Mouse (Mus musculus) CH12.LX (cell line): Measurements from ENCODE around the gene Atp6v1g2. TPM values are rescaled to one million over a fixed set of nuclear protein-coding genes. Genes with fewer than 3 reads are reported as not detected.

Source experiments
- DNase-seq: peaks from one replicate; pipeline ENCODE4 v3.0.0-alpha.2; 2013; ENCODE audit errors: extremely low read depth
- H3K27ac ChIP-seq: 2 replicates; pipeline ENCODE4 v1.5.1; 2012; ENCODE audit warnings: low read depth, mild to moderate bottlenecking, control low read depth, moderate library complexity; ENCODE audit not compliant: insufficient read depth
- H3K27me3 ChIP-seq: replicated peaks from 2 replicates; pipeline ENCODE3; 2012; ENCODE audit warnings: inconsistent platforms
- H3K36me3 ChIP-seq, 2 experiments: replicated peaks in 1 of 2; 2 replicates each; pipeline versions ENCODE3 to v1.6.1; 2012; ENCODE audit warnings: inconsistent platforms in 1 of 2, low read length in 1 of 2, mild to moderate bottlenecking in 1 of 2, mixed read lengths in 1 of 2, moderate library complexity in 1 of 2; ENCODE audit not compliant: control insufficient read depth in 1 of 2, insufficient read depth in 1 of 2
- H3K4me1 ChIP-seq, 2 experiments: 2 replicates each; pipeline ENCODE4 v1.6.1; 2012; ENCODE audit warnings: inconsistent platforms in 1 of 2, moderate library complexity in 1 of 2; ENCODE audit not compliant: insufficient read depth in 2 of 2, control insufficient read depth in 1 of 2
- H3K4me2 ChIP-seq: 2 replicates; pipeline ENCODE4 v1.6.1; 2012; ENCODE audit warnings: low read depth, mild to moderate bottlenecking, control low read depth; ENCODE audit not compliant: poor library complexity, insufficient read depth, severe bottlenecking
- H3K4me3 ChIP-seq, 3 experiments: fragments of 150-350 bp in 1 of 3; sonication (generic) in 1 of 3; replicated peaks in 1 of 3; 2 replicates each; pipeline versions ENCODE3 to v1.5.1; 2011 to 2012; ENCODE audit warnings: low read depth in 2 of 3, low read length in 2 of 3, mild to moderate bottlenecking in 2 of 3, moderate library complexity in 2 of 3, control low read depth in 1 of 3, improper control_type of control experiment in 1 of 3, inconsistent platforms in 1 of 3, mixed read lengths in 1 of 3; ENCODE audit not compliant: poor library complexity in 1 of 3
- H3K79me2 ChIP-seq: replicated peaks from 2 replicates; pipeline ENCODE4 v1.6.1; 2012; ENCODE audit warnings: mild to moderate bottlenecking, moderate library complexity; ENCODE audit not compliant: control insufficient read depth, poor library complexity, insufficient read depth, severe bottlenecking; ENCODE audit errors: extremely low read depth
- H3K9ac ChIP-seq: 2 replicates; pipeline ENCODE4 v1.6.1; 2012; ENCODE audit warnings: low read depth, mild to moderate bottlenecking, control low read depth, moderate library complexity; ENCODE audit not compliant: insufficient read depth
- H3K9me3 ChIP-seq: replicated peaks from 2 replicates; pipeline ENCODE3; 2012; ENCODE audit warnings: low read length, inconsistent platforms, mixed read lengths
- BHLHE40 ChIP-seq: IDR thresholded peaks from 2 replicates; pipeline ENCODE4 v1.6.1; 2011; ENCODE audit warnings: mild to moderate bottlenecking, low read depth, low read length, improper control_type of control experiment
- CHD1 ChIP-seq: IDR thresholded peaks from 2 replicates; pipeline ENCODE4 v1.6.1; 2012; ENCODE audit warnings: low read depth, low read length, improper control_type of control experiment, inconsistent platforms
- CHD2 ChIP-seq: IDR thresholded peaks from 2 replicates; pipeline ENCODE4 v1.6.1; 2011; ENCODE audit warnings: low read length, improper control_type of control experiment
- CTCF ChIP-seq, 2 experiments: IDR thresholded peaks in 1 of 2; conservative IDR thresholded peaks in 1 of 2; 2 replicates each; pipeline ENCODE4 v1.5.1; 2011 to 2012; ENCODE audit warnings: low read depth in 2 of 2, low read length in 2 of 2, improper control_type of control experiment in 1 of 2, inconsistent platforms in 1 of 2, mild to moderate bottlenecking in 1 of 2, moderate library complexity in 1 of 2
- E2F4 ChIP-seq: IDR thresholded peaks from 2 replicates; pipeline ENCODE4 v1.6.1; 2011; ENCODE audit warnings: low read depth, low read length, improper control_type of control experiment; ENCODE audit not compliant: insufficient replicate concordance
- ELF1 ChIP-seq: IDR thresholded peaks from 2 replicates; pipeline ENCODE4 v1.6.1; 2014; ENCODE audit warnings: low read depth, mild to moderate bottlenecking, inconsistent platforms, low read length, improper control_type of control experiment
- EP300 ChIP-seq: IDR thresholded peaks from 2 replicates; pipeline ENCODE4 v1.6.1; 2011; ENCODE audit warnings: low read length, improper control_type of control experiment
- ETS1 ChIP-seq: conservative IDR thresholded peaks from 2 replicates; pipeline ENCODE4 v1.6.1; 2012; ENCODE audit warnings: low read depth, mild to moderate bottlenecking, inconsistent platforms, low read length, improper control_type of control experiment, moderate library complexity
- GABPA ChIP-seq: IDR thresholded peaks from 2 replicates; pipeline ENCODE4 v1.6.1; 2012; ENCODE audit warnings: low read depth, low read length, improper control_type of control experiment, inconsistent platforms; ENCODE audit not compliant: insufficient replicate concordance
- HCFC1 ChIP-seq: IDR thresholded peaks from 2 replicates; pipeline ENCODE4 v1.6.1; 2012; ENCODE audit warnings: low read depth, mild to moderate bottlenecking, inconsistent platforms, low read length, improper control_type of control experiment
- IRF4 ChIP-seq: IDR thresholded peaks from 2 replicates; pipeline ENCODE4 v1.6.1; 2014; ENCODE audit warnings: low read depth, mild to moderate bottlenecking, inconsistent platforms, low read length, improper control_type of control experiment
- JUN ChIP-seq: IDR thresholded peaks from 2 replicates; pipeline ENCODE4 v1.6.1; 2011; ENCODE audit warnings: low read depth, mild to moderate bottlenecking, low read length, improper control_type of control experiment, moderate library complexity; ENCODE audit not compliant: insufficient read depth
- JUND ChIP-seq: conservative IDR thresholded peaks from 2 replicates; pipeline ENCODE4 v1.6.1; 2011; ENCODE audit warnings: low read depth, low read length, improper control_type of control experiment
- KAT2A ChIP-seq: IDR thresholded peaks from 2 replicates; pipeline ENCODE4 v1.6.1; 2012; ENCODE audit warnings: low read length, improper control_type of control experiment, inconsistent platforms; ENCODE audit not compliant: insufficient replicate concordance
- MAFK ChIP-seq: IDR thresholded peaks from 2 replicates; pipeline ENCODE4 v1.6.1; 2011; ENCODE audit warnings: low read length, improper control_type of control experiment; ENCODE audit not compliant: insufficient replicate concordance
- MAX ChIP-seq: IDR thresholded peaks from 2 replicates; pipeline ENCODE4 v1.6.1; 2011; ENCODE audit warnings: low read length, improper control_type of control experiment
- MAZ ChIP-seq: IDR thresholded peaks from 2 replicates; pipeline ENCODE4 v1.6.1; 2012; ENCODE audit warnings: low read depth, mild to moderate bottlenecking, inconsistent platforms, low read length, improper control_type of control experiment, moderate library complexity
- MEF2A ChIP-seq: IDR thresholded peaks from 2 replicates; pipeline ENCODE4 v1.6.1; 2014; ENCODE audit warnings: low read depth, mild to moderate bottlenecking, inconsistent platforms, low read length, improper control_type of control experiment, borderline replicate concordance
- MXI1 ChIP-seq: IDR thresholded peaks from 2 replicates; pipeline ENCODE4 v1.6.1; 2011; ENCODE audit warnings: mild to moderate bottlenecking, low read depth, low read length, improper control_type of control experiment
- MYC ChIP-seq: IDR thresholded peaks from 2 replicates; pipeline ENCODE4 v1.6.1; 2011; ENCODE audit warnings: low read depth, mild to moderate bottlenecking, improper control_type of control experiment, low read length
- NRF1 ChIP-seq: IDR thresholded peaks from 2 replicates; pipeline ENCODE4 v1.6.1; 2014; ENCODE audit warnings: low read depth, mild to moderate bottlenecking, inconsistent platforms, low read length, improper control_type of control experiment, moderate library complexity
- PAX5 ChIP-seq: IDR thresholded peaks from 2 replicates; pipeline ENCODE4 v1.6.1; 2012; ENCODE audit warnings: low read length, inconsistent platforms, mixed read lengths
- POLR2A ChIP-seq: IDR thresholded peaks from 2 replicates; pipeline ENCODE4 v1.6.1; 2011; ENCODE audit warnings: low read depth, mild to moderate bottlenecking, improper control_type of control experiment, low read length
- POLR2AphosphoS2 ChIP-seq: IDR thresholded peaks from 2 replicates; pipeline ENCODE4 v1.6.1; 2011; ENCODE audit warnings: low read depth, low read length, improper control_type of control experiment
- RAD21 ChIP-seq: IDR thresholded peaks from 2 replicates; pipeline ENCODE4 v1.6.1; 2011; ENCODE audit warnings: low read depth, mild to moderate bottlenecking, low read length, improper control_type of control experiment, moderate library complexity
- RCOR1 ChIP-seq: conservative IDR thresholded peaks from 2 replicates; pipeline ENCODE4 v1.6.1; 2012; ENCODE audit warnings: low read depth, mild to moderate bottlenecking, inconsistent platforms, low read length, improper control_type of control experiment
- SIN3A ChIP-seq: IDR thresholded peaks from 2 replicates; pipeline ENCODE4 v1.6.1; 2012; ENCODE audit warnings: low read length, improper control_type of control experiment, inconsistent platforms
- SMC3 ChIP-seq: IDR thresholded peaks from 2 replicates; pipeline ENCODE4 v1.6.1; 2011; ENCODE audit warnings: low read depth, low read length, improper control_type of control experiment
- TBP ChIP-seq: conservative IDR thresholded peaks from 2 replicates; pipeline ENCODE4 v1.6.1; 2011; ENCODE audit warnings: low read depth, low read length, improper control_type of control experiment
- TCF12 ChIP-seq: IDR thresholded peaks from 2 replicates; pipeline ENCODE4 v1.6.1; 2014; ENCODE audit warnings: low read depth, mild to moderate bottlenecking, inconsistent platforms, low read length, improper control_type of control experiment
- UBTF ChIP-seq: IDR thresholded peaks from 2 replicates; pipeline ENCODE4 v1.6.1; 2012; ENCODE audit warnings: low read depth, mild to moderate bottlenecking, inconsistent platforms, low read length, improper control_type of control experiment, moderate library complexity
- USF1 ChIP-seq: IDR thresholded peaks from 2 replicates; pipeline ENCODE4 v1.6.1; 2014; ENCODE audit warnings: low read depth, mild to moderate bottlenecking, inconsistent platforms, low read length, improper control_type of control experiment
- USF2 ChIP-seq: conservative IDR thresholded peaks from 2 replicates; pipeline ENCODE4 v1.6.1; 2011; ENCODE audit warnings: low read depth, low read length, improper control_type of control experiment
- ZC3H11A ChIP-seq: IDR thresholded peaks from 2 replicates; pipeline ENCODE4 v1.6.1; 2012; ENCODE audit warnings: low read depth, mild to moderate bottlenecking, inconsistent platforms, low read length, improper control_type of control experiment
- ZKSCAN1 ChIP-seq: IDR thresholded peaks from 2 replicates; pipeline ENCODE4 v1.6.1; 2012; ENCODE audit warnings: low read depth, inconsistent platforms, low read length, improper control_type of control experiment, borderline replicate concordance
- ZMIZ1 ChIP-seq: IDR thresholded peaks from 2 replicates; pipeline ENCODE4 v1.6.1; 2012; ENCODE audit warnings: low read depth, mild to moderate bottlenecking, inconsistent platforms, low read length, improper control_type of control experiment
- ZNF384 ChIP-seq: IDR thresholded peaks from 2 replicates; pipeline ENCODE4 v1.6.1; 2012; ENCODE audit warnings: low read depth, low read length, improper control_type of control experiment, inconsistent platforms
- dilution Hi-C: fragments of 300-500 bp; cut with MboI; formaldehyde crosslinking; loops from 2 replicates; pipeline ENCODE4 v1.14.3; 2020; ENCODE audit warnings: low sequenced_read_pairs; ENCODE audit not compliant: extremely low pct_unique_long_range_greater_than_20kb, extremely low pct_ligation_motif_present
- in situ Hi-C: fragments of 300-500 bp; cut with MboI; formaldehyde crosslinking; loops from 3 replicates; pipeline ENCODE4 v1.14.3; 2019; ENCODE audit warnings: low sequenced_read_pairs, low pct_ligation_motif_present, low pct_unique_long_range_greater_than_20kb, mixed read lengths
- polyA plus RNA-seq: library from polyadenylated mRNA; unstranded; fragments of >175 nt; gene quantifications from 2 replicates; pipeline ENCODE4 v1.2.1, GENCODE M21; 2012; ENCODE audit warnings: low read depth; ENCODE audit not compliant: insufficient read length
- total RNA-seq, 2 experiments: library from RNA; depleted of rRNA; stranded (reverse); fragments of 300-350 nt in 1 of 2; fragments of >200 nt in 1 of 2; gene quantifications; 2 replicates each; pipeline ENCODE4 v1.2.3; 2012 to 2014

The Atp6v1g2 gene
- total and polyA plus RNA-seq, 3 experiments, result 0.23 to 1.4 (median 0.76) TPM

- H3K27me3 ChIP-seq, result peaks cover 6% of the 10 kb centered on the region
- H3K27ac ChIP-seq, result peak overlapping the region; percentile 88
- peaks cover 52% of the 10 kb centered on the region for H3K79me2 ChIP-seq
- peak overlapping the region; percentile 76; the same call in 1 of the 2 replicates for H3K4me2 ChIP-seq
- H3K36me3 ChIP-seq, result peaks cover 36 to 55% of the 10 kb centered on the region in 2 experiments
- peak; percentile 66 for DNase-seq
- H3K9ac ChIP-seq, result peak overlapping the region; percentile 99
- in situ Hi-C loops (no loop called here), dilution Hi-C loops (no loop called here)
- H3K4me1 ChIP-seq, result peaks cover 6 to 45% of the 10 kb centered on the region in 2 experiments
- H3K9me3 ChIP-seq, result no peaks in the 10 kb centered on the region
- peak overlapping the region; percentile 90 to 92 (median 92) for H3K4me3 ChIP-seq
- TF ChIP-seq SIN3A (peak; percentile 77), PAX5 (no peak), CTCF (conservative IDR thresholded peaks at IDR 0.05 in 1 of 2, IDR thresholded peaks at IDR 0.05 in 1 of 2; ENCODE audit: low read depth in 2 of 2, low read length in 2 of 2) (no peak), ZMIZ1 (0 out of 2 replicates have a peak, but pooled peaks have one; percentile 25), POLR2A (peak; percentile 17), TCF12 (no peak), ZKSCAN1 (no peak), SMC3 (no peak), ZNF384 (no peak), GABPA (no peak), IRF4 (no peak), ELF1 (0 out of 2 replicates have a peak, but pooled peaks have one; percentile 18), MAZ (no peak), MXI1 (0 out of 2 replicates have a peak, but pooled peaks have one; percentile 18), CHD2 (no peak), CHD1 (peak; percentile 66; the same call in 1 of the 2 replicates), BHLHE40 (0 out of 2 replicates have a peak, but pooled peaks have one; percentile 37), HCFC1 (peak; percentile 8; the same call in 1 of the 2 replicates), EP300 (no peak), MAFK (no peak), MYC (no peak; the same call in 1 of the 2 replicates), MAX (no peak; the same call in 1 of the 2 replicates), USF1 (no peak), RAD21 (no peak), USF2 (no peak), NRF1 (0 out of 2 replicates have a peak, but pooled peaks have one; percentile 30), TBP (0 out of 2 replicates have a peak, but pooled peaks have one; percentile 44), ETS1 (no peak), E2F4 (no peak), POLR2AphosphoS2 (peak; percentile 65; the same call in 1 of the 2 replicates), JUN (no peak), KAT2A (no peak), ZC3H11A (no peak), MEF2A (no peak), UBTF (0 out of 2 replicates have a peak, but pooled peaks have one; percentile 42), JUND (no peak), RCOR1 (no peak)
These were observed 8.8 kb downstream of the Atp6v1g2 start for GRCm38 (mm10) chr17:35242015-35242941.
